Mouse (Mus musculus): ENCODE data around the gene Glrx. TPM values are rescaled to one million over a fixed set of nuclear protein-coding genes. Genes with fewer than 3 reads are reported as not detected.
"Not testable (repeated sequence)": the region's sequence is repeated elsewhere in the genome, so short reads cannot be mapped to it uniquely, and the experiment has no call there.

Gene Glrx
- total and polyA plus RNA-seq, 3 experiments, result 3.7 to 89.2 (median 40.9) TPM

GRCm38 (mm10) chr13:75852027-75852426 lies 12.4 kb downstream of the Glrx start:
- peaks cover 20% of the 10 kb centered on the region for H3K4me1 ChIP-seq (ENCODE audit: insufficient read depth, low read depth, low read length)
- TF ChIP-seq GATA2 (IDR thresholded peaks at IDR 0.05; ENCODE audit: borderline replicate concordance, low read depth, low read length) (no peak), CTCF (IDR thresholded peaks at IDR 0.05; ENCODE audit: low read depth, low read length) (no peak), TAL1 (conservative IDR thresholded peaks at IDR 0.05; ENCODE audit: low read depth, low read length) (no peak), POLR2AphosphoS5 (IDR thresholded peaks at IDR 0.05; ENCODE audit: insufficient replicate concordance, low read depth, low read length) (no peak), GATA1 (IDR thresholded peaks at IDR 0.05; ENCODE audit: borderline replicate concordance, low read length) (no peak)

GRCm38 (mm10) chr13:75853118-75853517 lies 13.4 kb downstream of the Glrx start:
- Histone ChIP-seq H3K4me3 (ENCODE audit: low read depth, low read length) (no peak overlapping the region), H3K36me3 (replicated peaks) (peaks cover 19% of the 10 kb centered on the region), H3K4me1 (ENCODE audit: insufficient read depth, low read depth, low read length) (peaks cover 17% of the 10 kb centered on the region), H3K9me3 (replicated peaks) (no peaks in the 10 kb centered on the region), H3K27me3 (ENCODE audit: insufficient read depth, low read length) (no peaks in the 10 kb centered on the region)
- TF ChIP-seq POLR2AphosphoS5 (IDR thresholded peaks at IDR 0.05; ENCODE audit: insufficient replicate concordance, low read depth, low read length) (no peak), GATA1 (IDR thresholded peaks at IDR 0.05; ENCODE audit: borderline replicate concordance, low read length) (no peak), TAL1 (conservative IDR thresholded peaks at IDR 0.05; ENCODE audit: low read depth, low read length) (no peak), GATA2 (IDR thresholded peaks at IDR 0.05; ENCODE audit: borderline replicate concordance, low read depth, low read length) (no peak), CTCF (IDR thresholded peaks at IDR 0.05; ENCODE audit: low read depth, low read length) (no peak)
- DNase-seq (ENCODE audit: low spot score) (no peak), ATAC-seq (ENCODE audit: extremely low read depth, insufficient number of reproducible peaks, low FRiP score, poor library complexity, severe bottlenecking) (no peak)

More at GRCm38 (mm10) chr13:75852027-75852426, 12.4 kb downstream of the Glrx start:
- Histone ChIP-seq H3K36me3 (replicated peaks) (peaks cover 27% of the 10 kb centered on the region), H3K9me3 (replicated peaks) (no peaks in the 10 kb centered on the region), H3K4me3 (ENCODE audit: low read depth, low read length) (no peak overlapping the region), H3K27me3 (ENCODE audit: insufficient read depth, low read length) (no peaks in the 10 kb centered on the region)
- DNase-seq (ENCODE audit: low spot score), result no peak
- ATAC-seq (ENCODE audit: extremely low read depth, insufficient number of reproducible peaks, low FRiP score, poor library complexity, severe bottlenecking), result no peak

GRCm38 (mm10) chr13:75859264-75859844 lies 19.7 kb downstream of the Glrx start:
- Histone ChIP-seq H3K4me1 (ENCODE audit: insufficient read depth, low read depth, low read length) (peaks cover 15% of the 10 kb centered on the region), H3K27me3 (ENCODE audit: insufficient read depth, low read length) (no peaks in the 10 kb centered on the region), H3K36me3 (replicated peaks) (no peaks in the 10 kb centered on the region), H3K9me3 (replicated peaks) (no peaks in the 10 kb centered on the region), H3K4me3 (ENCODE audit: low read depth, low read length) (no peak overlapping the region)
- no peak for TF ChIP-seq POLR2AphosphoS5 (IDR thresholded peaks at IDR 0.05; ENCODE audit: insufficient replicate concordance, low read depth, low read length)
- no peak for TF ChIP-seq CTCF (IDR thresholded peaks at IDR 0.05; ENCODE audit: low read depth, low read length)
- no peak for TF ChIP-seq GATA1 (IDR thresholded peaks at IDR 0.05; ENCODE audit: borderline replicate concordance, low read length)
- TF ChIP-seq TAL1 (conservative IDR thresholded peaks at IDR 0.05; ENCODE audit: low read depth, low read length), result no peak
- no peak for TF ChIP-seq GATA2 (IDR thresholded peaks at IDR 0.05; ENCODE audit: borderline replicate concordance, low read depth, low read length)
- ATAC-seq (ENCODE audit: extremely low read depth, insufficient number of reproducible peaks, low FRiP score, poor library complexity, severe bottlenecking), result no peak
- DNase-seq (ENCODE audit: low spot score), result no peak

GRCm38 (mm10) chr13:75865486-75866184 lies 26.0 kb downstream of the Glrx start:
- peak; percentile 51 for DNase-seq (ENCODE audit: low spot score)

GRCm38 (mm10) chr13:75867876-75868275 lies 28.2 kb downstream of the Glrx start:
- no peaks in the 10 kb centered on the region for H3K27me3 ChIP-seq (ENCODE audit: insufficient read depth, low read length)
- TF ChIP-seq TAL1 (conservative IDR thresholded peaks at IDR 0.05; ENCODE audit: low read depth, low read length) (no peak), CTCF (IDR thresholded peaks at IDR 0.05; ENCODE audit: low read depth, low read length) (no peak), GATA2 (IDR thresholded peaks at IDR 0.05; ENCODE audit: borderline replicate concordance, low read depth, low read length) (no peak), GATA1 (IDR thresholded peaks at IDR 0.05; ENCODE audit: borderline replicate concordance, low read length) (no peak), POLR2AphosphoS5 (IDR thresholded peaks at IDR 0.05; ENCODE audit: insufficient replicate concordance, low read depth, low read length) (no peak)

More at GRCm38 (mm10) chr13:75865486-75866184, 26.0 kb downstream of the Glrx start:
- Histone ChIP-seq H3K9me3 (replicated peaks) (no peaks in the 10 kb centered on the region), H3K4me3 (ENCODE audit: low read depth, low read length) (no peak overlapping the region; the same call in 1 of the 2 replicates), H3K27me3 (ENCODE audit: insufficient read depth, low read length) (no peaks in the 10 kb centered on the region), H3K36me3 (replicated peaks) (no peaks in the 10 kb centered on the region), H3K4me1 (ENCODE audit: insufficient read depth, low read depth, low read length) (peaks cover 30% of the 10 kb centered on the region)
- peak; percentile 100 for ATAC-seq (ENCODE audit: extremely low read depth, insufficient number of reproducible peaks, low FRiP score, poor library complexity, severe bottlenecking)
- TF ChIP-seq GATA2 (IDR thresholded peaks at IDR 0.05; ENCODE audit: borderline replicate concordance, low read depth, low read length) (no peak), TAL1 (conservative IDR thresholded peaks at IDR 0.05; ENCODE audit: low read depth, low read length) (peak; percentile 94)

GRCm38 (mm10) chr13:75874608-75875376 lies 35.1 kb downstream of the Glrx start:
- Histone ChIP-seq H3K4me1 (ENCODE audit: insufficient read depth, low read depth, low read length) (peaks cover 16% of the 10 kb centered on the region), H3K27me3 (ENCODE audit: insufficient read depth, low read length) (no peaks in the 10 kb centered on the region), H3K9me3 (replicated peaks) (no peaks in the 10 kb centered on the region), H3K36me3 (replicated peaks) (peaks cover 5% of the 10 kb centered on the region), H3K4me3 (ENCODE audit: low read depth, low read length) (no peak overlapping the region)
- ATAC-seq (ENCODE audit: extremely low read depth, insufficient number of reproducible peaks, low FRiP score, poor library complexity, severe bottlenecking) (peak; percentile 45; the same call in 1 of the 2 replicates), DNase-seq (ENCODE audit: low spot score) (no peak)
- TF ChIP-seq TAL1 (conservative IDR thresholded peaks at IDR 0.05; ENCODE audit: low read depth, low read length), result no peak
- TF ChIP-seq CTCF (IDR thresholded peaks at IDR 0.05; ENCODE audit: low read depth, low read length), result no peak
- TF ChIP-seq POLR2AphosphoS5 (IDR thresholded peaks at IDR 0.05; ENCODE audit: insufficient replicate concordance, low read depth, low read length), result no peak
- no peak for TF ChIP-seq GATA2 (IDR thresholded peaks at IDR 0.05; ENCODE audit: borderline replicate concordance, low read depth, low read length)
- no peak for TF ChIP-seq GATA1 (IDR thresholded peaks at IDR 0.05; ENCODE audit: borderline replicate concordance, low read length)

More at GRCm38 (mm10) chr13:75867876-75868275, 28.2 kb downstream of the Glrx start:
- DNase-seq (ENCODE audit: low spot score) (no peak), ATAC-seq (ENCODE audit: extremely low read depth, insufficient number of reproducible peaks, low FRiP score, poor library complexity, severe bottlenecking) (no peak)
- Histone ChIP-seq H3K36me3 (replicated peaks) (peaks cover 2% of the 10 kb centered on the region), H3K9me3 (replicated peaks) (no peaks in the 10 kb centered on the region), H3K4me1 (ENCODE audit: insufficient read depth, low read depth, low read length) (peaks cover 31% of the 10 kb centered on the region), H3K4me3 (ENCODE audit: low read depth, low read length) (no peak overlapping the region)

GRCm38 (mm10) chr13:75876188-75876587 lies 36.5 kb downstream of the Glrx start:
- not testable (repeated sequence) for H3K9me3 ChIP-seq (replicated peaks); DNase-seq (ENCODE audit: low spot score); ATAC-seq (ENCODE audit: extremely low read depth, insufficient number of reproducible peaks, low FRiP score, poor library complexity, severe bottlenecking); H3K4me3 ChIP-seq (ENCODE audit: low read depth, low read length); H3K27me3 ChIP-seq (ENCODE audit: insufficient read depth, low read length); H3K36me3 ChIP-seq (replicated peaks)
- H3K4me1 ChIP-seq (ENCODE audit: insufficient read depth, low read depth, low read length), result peaks cover 16% of the 10 kb centered on the region

Measured in G1E (cell line).